Mouse (Mus musculus): Measurements from ENCODE around the gene Inpp4a. TPM values are rescaled to one million over a fixed set of nuclear protein-coding genes. Genes with fewer than 3 reads are reported as not detected.

Gene Inpp4a
- total RNA-seq, 1 experiment = 4.0 TPM

DNA sequence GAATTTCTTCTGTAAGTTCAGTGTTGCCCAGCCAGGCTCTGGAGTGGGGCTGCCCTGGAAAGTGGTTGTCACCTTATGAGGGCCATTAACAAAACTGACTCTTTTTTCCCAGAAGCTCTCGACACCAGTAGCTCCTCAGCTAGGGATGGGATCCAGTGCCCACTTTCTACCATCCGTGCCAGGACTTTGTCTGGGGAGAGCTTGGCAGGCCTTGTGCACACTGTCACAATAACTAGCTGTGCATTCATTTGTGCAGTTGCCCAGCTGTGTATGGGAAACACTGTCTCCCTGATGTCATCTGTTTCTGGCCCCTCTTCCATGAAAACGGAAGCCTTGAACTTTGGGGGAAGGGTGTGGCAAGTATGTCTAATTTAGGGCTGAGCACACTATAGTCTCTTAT, 33.1 kb downstream of the Inpp4a start:
- no peaks in the 10 kb centered on the region; a peak in 1 of 4 replicates for H3K4me1 ChIP-seq (ENCODE audit: control insufficient read depth in 2 of 2, insufficient read depth in 2 of 2, low read length in 2 of 2, poor library complexity in 1 of 2)
- H3K27ac ChIP-seq (ENCODE audit: insufficient read depth, low read depth, low read length, poor library complexity, severe bottlenecking) = no peak overlapping the region
- no peak for TF ChIP-seq HCFC1 (IDR thresholded peaks at IDR 0.05; ENCODE audit: borderline replicate concordance, insufficient read depth, low read length)
- no peak for TF ChIP-seq ZC3H11A (IDR thresholded peaks at IDR 0.05; ENCODE audit: borderline replicate concordance, low read depth, low read length)
- no peak for TF ChIP-seq CHD2 (IDR thresholded peaks at IDR 0.05; ENCODE audit: low read depth, low read length)
- no peak for TF ChIP-seq ZNF384 (IDR thresholded peaks at IDR 0.05; ENCODE audit: low read depth, low read length)
- TF ChIP-seq MAFK (IDR thresholded peaks at IDR 0.05; ENCODE audit: insufficient read depth, low read depth, low read length) = no peak
- DNase-seq (ENCODE audit: low read depth, low spot score) = no peak
- H3K4me3 ChIP-seq (ENCODE audit: insufficient read depth in 1 of 2, low read depth in 1 of 2, low read length in 2 of 2, poor library complexity in 1 of 2, severe bottlenecking in 1 of 2) = no peak overlapping the region
- H3K36me3 ChIP-seq (ENCODE audit: control insufficient read depth, insufficient read depth, low read length, poor library complexity, severe bottlenecking) = no peaks in the 10 kb centered on the region
- in situ Hi-C loops (cut with MboI; ENCODE audit: low sequenced_read_pairs in 2 of 2, unreplicated experiment in 2 of 2) = no loop called here
- no peak overlapping the region for H3K9ac ChIP-seq (ENCODE audit: insufficient read depth, low read depth, low read length, poor library complexity, severe bottlenecking)
- no peaks in the 10 kb centered on the region for H3K9me3 ChIP-seq (ENCODE audit: control insufficient read depth, insufficient read depth, low read depth, low read length)

DNA sequence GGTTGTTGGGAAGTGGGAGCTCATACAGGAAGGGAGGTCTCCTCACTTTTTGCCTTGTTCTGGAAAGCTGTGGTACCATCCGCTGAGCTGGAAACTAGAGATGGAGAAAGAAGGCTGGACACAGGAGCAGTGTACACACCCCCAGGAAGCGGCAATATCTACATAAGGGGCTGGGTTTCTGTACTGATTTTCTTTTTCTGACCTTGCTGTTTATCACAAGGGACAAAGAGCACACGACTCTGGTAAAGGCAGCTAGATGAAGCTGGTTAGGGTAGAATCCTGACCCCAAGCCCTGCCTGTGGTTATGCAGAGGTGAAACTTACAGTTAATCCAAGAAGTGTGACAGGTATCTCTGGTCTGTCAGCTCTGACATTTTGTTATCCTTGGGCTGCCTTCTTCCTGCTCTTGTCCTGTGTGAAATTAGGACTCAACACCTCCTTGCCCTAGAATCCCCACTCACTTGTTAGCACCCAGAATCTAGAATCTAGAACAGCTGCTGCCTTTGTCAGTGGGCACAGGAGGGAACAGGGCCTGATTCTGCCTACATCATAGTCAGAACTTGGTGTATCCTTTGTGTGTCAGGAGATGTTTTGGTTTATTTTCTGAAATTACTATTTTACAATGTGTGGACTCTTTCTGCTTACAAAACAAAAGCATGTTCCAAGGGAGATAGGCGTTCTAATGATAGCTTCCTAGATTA, 34.2 kb downstream of the Inpp4a start:
- no peak overlapping the region for H3K4me3 ChIP-seq (ENCODE audit: insufficient read depth in 1 of 2, low read depth in 1 of 2, low read length in 2 of 2, poor library complexity in 1 of 2, severe bottlenecking in 1 of 2)
- H3K4me1 ChIP-seq (ENCODE audit: control insufficient read depth in 2 of 2, insufficient read depth in 2 of 2, low read length in 2 of 2, poor library complexity in 1 of 2) = peaks cover 0 to 5% of the 10 kb centered on the region in 2 experiments; a peak in 2 of 4 replicates
- H3K9ac ChIP-seq (ENCODE audit: insufficient read depth, low read depth, low read length, poor library complexity, severe bottlenecking) = no peak overlapping the region
- TF ChIP-seq MAFK (IDR thresholded peaks at IDR 0.05; ENCODE audit: insufficient read depth, low read depth, low read length) = no peak
- no peak for TF ChIP-seq ZC3H11A (IDR thresholded peaks at IDR 0.05; ENCODE audit: borderline replicate concordance, low read depth, low read length)
- no peak for TF ChIP-seq HCFC1 (IDR thresholded peaks at IDR 0.05; ENCODE audit: borderline replicate concordance, insufficient read depth, low read length)
- no peak overlapping the region for H3K27ac ChIP-seq (ENCODE audit: insufficient read depth, low read depth, low read length, poor library complexity, severe bottlenecking)
- in situ Hi-C loops (cut with MboI; ENCODE audit: low sequenced_read_pairs in 2 of 2, unreplicated experiment in 2 of 2) = no loop called here
- H3K36me3 ChIP-seq (ENCODE audit: control insufficient read depth, insufficient read depth, low read length, poor library complexity, severe bottlenecking) = no peaks in the 10 kb centered on the region
- DNase-seq (ENCODE audit: low read depth, low spot score) = no peak
- H3K9me3 ChIP-seq (ENCODE audit: control insufficient read depth, insufficient read depth, low read depth, low read length) = no peaks in the 10 kb centered on the region

DNA sequence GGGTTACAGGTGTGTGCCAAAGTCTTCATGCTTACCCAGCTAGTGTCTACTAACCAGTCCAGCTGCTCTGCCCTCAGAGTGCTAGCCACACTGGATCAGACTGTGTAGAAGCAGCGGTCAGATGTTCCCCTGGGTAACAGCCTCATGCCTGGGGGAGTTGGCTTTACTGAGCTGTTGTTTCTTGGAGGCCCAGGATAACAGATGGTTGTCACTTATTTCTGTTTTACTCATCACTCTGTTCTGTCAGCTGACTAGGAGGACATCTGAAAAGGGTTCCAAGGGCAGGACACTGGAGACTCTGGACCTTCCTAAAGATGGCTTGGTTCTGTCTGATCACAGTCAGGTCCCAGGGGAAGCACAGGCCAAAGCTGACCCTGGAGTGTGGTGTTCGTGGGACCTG, 36.4 kb downstream of the Inpp4a start:
- H3K9me3 ChIP-seq (ENCODE audit: control insufficient read depth, insufficient read depth, low read depth, low read length) = no peaks in the 10 kb centered on the region
- TF ChIP-seq CHD2 (IDR thresholded peaks at IDR 0.05; ENCODE audit: low read depth, low read length) (no peak), MAFK (IDR thresholded peaks at IDR 0.05; ENCODE audit: insufficient read depth, low read depth, low read length) (no peak), ZNF384 (IDR thresholded peaks at IDR 0.05; ENCODE audit: low read depth, low read length) (no peak), ZC3H11A (IDR thresholded peaks at IDR 0.05; ENCODE audit: borderline replicate concordance, low read depth, low read length) (no peak)
- peaks cover 0 to 7% of the 10 kb centered on the region in 2 experiments; a peak in 2 of 4 replicates for H3K4me1 ChIP-seq (ENCODE audit: control insufficient read depth in 2 of 2, insufficient read depth in 2 of 2, low read length in 2 of 2, poor library complexity in 1 of 2)
- DNase-seq (ENCODE audit: low read depth, low spot score) = no peak
- H3K36me3 ChIP-seq (ENCODE audit: control insufficient read depth, insufficient read depth, low read length, poor library complexity, severe bottlenecking) = no peaks in the 10 kb centered on the region
- H3K9ac ChIP-seq (ENCODE audit: insufficient read depth, low read depth, low read length, poor library complexity, severe bottlenecking) = no peak overlapping the region
- in situ Hi-C loops (cut with MboI; ENCODE audit: low sequenced_read_pairs in 2 of 2, unreplicated experiment in 2 of 2) = no loop called here
- no peak overlapping the region for H3K27ac ChIP-seq (ENCODE audit: insufficient read depth, low read depth, low read length, poor library complexity, severe bottlenecking)
- H3K4me3 ChIP-seq (ENCODE audit: insufficient read depth in 1 of 2, low read depth in 1 of 2, low read length in 2 of 2, poor library complexity in 1 of 2, severe bottlenecking in 1 of 2) = no peak overlapping the region

GRCm38 (mm10) chr1:37336794-37337193, 37.1 kb downstream of the Inpp4a start:
- no peak overlapping the region for H3K27ac ChIP-seq (ENCODE audit: insufficient read depth, low read depth, low read length, poor library complexity, severe bottlenecking)
- TF ChIP-seq ZNF384 (IDR thresholded peaks at IDR 0.05; ENCODE audit: low read depth, low read length) (no peak), HCFC1 (IDR thresholded peaks at IDR 0.05; ENCODE audit: borderline replicate concordance, insufficient read depth, low read length) (no peak)
- H3K9ac ChIP-seq (ENCODE audit: insufficient read depth, low read depth, low read length, poor library complexity, severe bottlenecking) = no peak overlapping the region
- no peaks in the 10 kb centered on the region for H3K36me3 ChIP-seq (ENCODE audit: control insufficient read depth, insufficient read depth, low read length, poor library complexity, severe bottlenecking)
- H3K4me3 ChIP-seq (ENCODE audit: insufficient read depth in 1 of 2, low read depth in 1 of 2, low read length in 2 of 2, poor library complexity in 1 of 2, severe bottlenecking in 1 of 2) = no peak overlapping the region
- DNase-seq (ENCODE audit: low read depth, low spot score) = no peak
- H3K9me3 ChIP-seq (ENCODE audit: control insufficient read depth, insufficient read depth, low read depth, low read length) = no peaks in the 10 kb centered on the region
- in situ Hi-C loops (cut with MboI; ENCODE audit: low sequenced_read_pairs in 2 of 2, unreplicated experiment in 2 of 2) = no loop called here
- H3K4me1 ChIP-seq (ENCODE audit: control insufficient read depth in 2 of 2, insufficient read depth in 2 of 2, low read length in 2 of 2, poor library complexity in 1 of 2) = peaks cover 0 to 8% of the 10 kb centered on the region in 2 experiments; a peak in 2 of 4 replicates

- no peaks in the 10 kb centered on the region for H3K36me3 ChIP-seq (ENCODE audit: control insufficient read depth, insufficient read depth, low read length, poor library complexity, severe bottlenecking)
- no peak overlapping the region for H3K9ac ChIP-seq (ENCODE audit: insufficient read depth, low read depth, low read length, poor library complexity, severe bottlenecking)
- no peak overlapping the region for H3K4me3 ChIP-seq (ENCODE audit: insufficient read depth in 1 of 2, low read depth in 1 of 2, low read length in 2 of 2, poor library complexity in 1 of 2, severe bottlenecking in 1 of 2)
- in situ Hi-C loops (cut with MboI; ENCODE audit: low sequenced_read_pairs in 2 of 2, unreplicated experiment in 2 of 2) = no loop called here
- no peaks in the 10 kb centered on the region for H3K9me3 ChIP-seq (ENCODE audit: control insufficient read depth, insufficient read depth, low read depth, low read length)
- peaks cover 0 to 8% of the 10 kb centered on the region in 2 experiments; a peak in 2 of 4 replicates for H3K4me1 ChIP-seq (ENCODE audit: control insufficient read depth in 2 of 2, insufficient read depth in 2 of 2, low read length in 2 of 2, poor library complexity in 1 of 2)
- no peak for DNase-seq (ENCODE audit: low read depth, low spot score)
- no peak overlapping the region; the same call in 1 of the 2 replicates for H3K27ac ChIP-seq (ENCODE audit: insufficient read depth, low read depth, low read length, poor library complexity, severe bottlenecking)
- no peak for TF ChIP-seq HCFC1 (IDR thresholded peaks at IDR 0.05; ENCODE audit: borderline replicate concordance, insufficient read depth, low read length)
- no peak for TF ChIP-seq ZC3H11A (IDR thresholded peaks at IDR 0.05; ENCODE audit: borderline replicate concordance, low read depth, low read length)
- TF ChIP-seq ZNF384 (IDR thresholded peaks at IDR 0.05; ENCODE audit: low read depth, low read length) = no peak
- no peak for TF ChIP-seq CHD2 (IDR thresholded peaks at IDR 0.05; ENCODE audit: low read depth, low read length)
- TF ChIP-seq MAFK (IDR thresholded peaks at IDR 0.05; ENCODE audit: insufficient read depth, low read depth, low read length) = no peak
Observed at GRCm38 (mm10) chr1:37337273-37337672, 37.6 kb downstream of the Inpp4a start.
